Mouse (Mus musculus): ENCODE measurements around the gene Tnks2.

DNA sequence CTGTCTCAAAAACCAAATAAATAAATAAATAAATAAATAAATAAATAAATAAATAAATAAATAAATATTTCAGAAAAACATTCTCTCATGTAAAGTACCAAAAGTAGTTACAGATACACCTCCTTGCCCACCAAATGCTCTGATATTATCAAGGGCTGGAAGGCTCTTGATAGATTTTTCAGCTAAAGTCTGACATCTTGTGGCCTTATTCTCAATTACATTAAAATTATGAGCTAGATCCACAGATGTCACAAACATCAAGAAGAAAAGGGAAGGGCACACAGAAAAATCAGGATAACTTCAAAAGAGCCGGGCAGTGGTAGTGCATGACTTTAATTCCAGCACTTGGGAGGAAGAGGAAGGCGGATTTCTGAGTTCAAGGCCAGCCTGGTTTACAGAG is 88.0 kb downstream of the Tnks2 start:
- TF ChIP-seq POLR2A (IDR thresholded peaks at IDR 0.05; ENCODE audit: borderline replicate concordance, control insufficient read depth, low read depth, low read length) (no peak), CTCF (IDR thresholded peaks at IDR 0.05; ENCODE audit: control insufficient read depth, insufficient read depth, low read length) (no peak)

Data from bone marrow, adult 2 months (tissue).